Mouse (Mus musculus): ENCODE results near the gene Ptrh2. TPM values are rescaled to one million over a fixed set of nuclear protein-coding genes. Genes with fewer than 3 reads are reported as not detected.

Gene Ptrh2
- polyA plus RNA-seq, 1 experiment from 2014 or later: 30.4 TPM

DNA sequence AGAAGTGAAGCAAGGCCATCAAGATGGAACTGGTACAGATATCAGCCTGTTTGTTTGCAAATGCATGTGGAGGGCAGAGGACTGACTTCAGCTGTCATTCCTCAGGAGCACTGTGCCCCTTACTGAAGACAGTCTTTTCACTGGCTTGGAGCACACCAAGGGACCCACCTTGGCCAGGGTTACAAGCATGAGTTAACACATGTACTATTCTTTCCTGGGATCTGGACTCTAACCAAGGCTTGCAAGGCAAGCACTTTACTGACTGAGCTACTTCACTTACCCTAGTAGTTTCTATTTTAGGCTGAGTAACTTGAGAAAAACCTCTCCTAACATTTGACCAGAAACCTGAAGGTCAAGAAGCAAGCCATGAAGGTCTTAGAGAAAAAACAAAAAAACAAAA lies 30.8 kb downstream of the Ptrh2 start:
- H3K27ac ChIP-seq: no peak overlapping the region
- no peaks in the 10 kb centered on the region for H3K4me1 ChIP-seq (replicated peaks; ENCODE audit: control insufficient read depth, insufficient read depth, low read length)
- no peaks in the 10 kb centered on the region for H3K27me3 ChIP-seq (ENCODE audit: control insufficient read depth, insufficient read depth, low read length)
- no peak overlapping the region for H3K4me2 ChIP-seq (replicated peaks)
- DNase-seq (ENCODE audit: low spot score) (no peak), ATAC-seq (ENCODE audit: low FRiP score) (no peak)
- H3K9ac ChIP-seq: no peak overlapping the region
- H3K4me3 ChIP-seq (replicated peaks; ENCODE audit: low read length): no peak overlapping the region
- H3K9me3 ChIP-seq (ENCODE audit: control insufficient read depth, low read length): no peaks in the 10 kb centered on the region
- peaks cover 92% of the 10 kb centered on the region for H3K36me3 ChIP-seq (replicated peaks; ENCODE audit: control insufficient read depth, insufficient read depth)

DNA sequence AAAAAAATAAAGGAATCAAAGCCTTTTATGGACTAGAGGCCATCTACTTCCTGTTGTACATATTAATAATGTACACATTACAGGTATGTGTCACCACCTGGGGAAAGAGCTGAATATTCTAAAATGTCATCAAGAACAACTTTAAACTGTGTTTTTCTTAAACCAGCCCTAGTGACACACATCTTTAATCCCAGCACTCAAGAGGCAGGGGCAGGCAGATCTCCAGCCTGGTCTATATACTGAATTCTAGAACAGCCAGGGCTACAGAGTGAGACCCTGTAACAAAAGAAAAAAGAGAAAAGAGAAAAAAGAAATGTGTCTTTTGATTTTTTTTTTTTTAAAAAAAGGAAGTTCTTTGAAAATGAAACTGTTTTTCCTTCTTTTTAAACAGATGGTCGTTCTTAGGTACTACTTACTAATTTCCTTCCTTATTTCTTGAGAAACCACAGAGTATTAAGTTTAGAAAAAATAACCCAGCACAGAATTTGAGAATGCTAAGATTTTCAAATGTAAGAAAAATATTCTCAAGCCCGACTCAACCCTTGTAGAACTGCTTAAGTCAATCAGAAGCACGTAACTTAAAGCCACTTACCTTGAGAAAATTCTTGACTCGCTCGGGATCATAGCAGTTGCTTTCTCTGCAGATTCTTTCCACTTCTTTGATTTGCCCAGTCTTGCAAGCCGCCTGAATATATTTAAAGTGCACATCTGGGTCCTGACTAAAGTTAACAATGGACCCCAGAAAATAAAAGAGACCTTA lies 33.7 kb downstream of the Ptrh2 start:
- no peak overlapping the region for H3K9ac ChIP-seq
- WGBS: 87% methylated on average over 6 of the region's 6 CpGs
- H3K4me3 ChIP-seq (replicated peaks; ENCODE audit: low read length): no peak overlapping the region
- DNase-seq (ENCODE audit: low spot score) (no peak), ATAC-seq (ENCODE audit: low FRiP score) (no peak)
- no peaks in the 10 kb centered on the region for H3K4me1 ChIP-seq (replicated peaks; ENCODE audit: control insufficient read depth, insufficient read depth, low read length)
- H3K27ac ChIP-seq: no peak overlapping the region
- H3K9me3 ChIP-seq (ENCODE audit: control insufficient read depth, low read length): no peaks in the 10 kb centered on the region
- H3K27me3 ChIP-seq (ENCODE audit: control insufficient read depth, insufficient read depth, low read length): no peaks in the 10 kb centered on the region
- no peak overlapping the region for H3K4me2 ChIP-seq (replicated peaks)
- peaks cover 84% of the 10 kb centered on the region for H3K36me3 ChIP-seq (replicated peaks; ENCODE audit: control insufficient read depth, insufficient read depth)

DNA sequence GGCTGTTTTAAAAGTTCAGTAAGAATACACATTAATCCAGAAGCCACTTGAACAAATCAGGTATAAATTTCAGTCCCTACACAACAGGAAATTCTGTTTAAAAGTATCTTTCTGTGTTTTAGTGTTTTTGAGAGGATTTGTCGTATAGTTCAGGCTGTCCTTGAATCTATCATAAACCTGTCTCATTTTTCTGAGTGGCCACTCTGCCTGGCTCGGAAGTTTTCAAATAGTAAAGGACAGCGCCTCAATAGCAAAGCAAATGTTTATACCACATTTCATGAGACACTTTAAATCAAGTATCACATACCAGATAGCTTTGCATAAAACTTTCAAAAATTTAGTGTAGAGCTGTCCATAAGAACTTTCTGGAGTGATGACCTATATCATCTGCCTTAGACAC lies 34.6 kb downstream of the Ptrh2 start:
- no peak for ATAC-seq (ENCODE audit: low FRiP score)
- WGBS: 95% methylated on average over 3 of the region's 3 CpGs
- Histone ChIP-seq H3K9me3 (ENCODE audit: control insufficient read depth, low read length) (no peaks in the 10 kb centered on the region), H3K4me2 (replicated peaks) (no peak overlapping the region), H3K4me1 (replicated peaks; ENCODE audit: control insufficient read depth, insufficient read depth, low read length) (no peaks in the 10 kb centered on the region), H3K27me3 (ENCODE audit: control insufficient read depth, insufficient read depth, low read length) (no peaks in the 10 kb centered on the region), H3K27ac (no peak overlapping the region), H3K9ac (no peak overlapping the region), H3K36me3 (replicated peaks; ENCODE audit: control insufficient read depth, insufficient read depth) (peaks cover 79% of the 10 kb centered on the region), H3K4me3 (replicated peaks; ENCODE audit: low read length) (no peak overlapping the region)
- no peak for DNase-seq (ENCODE audit: low spot score)

DNA sequence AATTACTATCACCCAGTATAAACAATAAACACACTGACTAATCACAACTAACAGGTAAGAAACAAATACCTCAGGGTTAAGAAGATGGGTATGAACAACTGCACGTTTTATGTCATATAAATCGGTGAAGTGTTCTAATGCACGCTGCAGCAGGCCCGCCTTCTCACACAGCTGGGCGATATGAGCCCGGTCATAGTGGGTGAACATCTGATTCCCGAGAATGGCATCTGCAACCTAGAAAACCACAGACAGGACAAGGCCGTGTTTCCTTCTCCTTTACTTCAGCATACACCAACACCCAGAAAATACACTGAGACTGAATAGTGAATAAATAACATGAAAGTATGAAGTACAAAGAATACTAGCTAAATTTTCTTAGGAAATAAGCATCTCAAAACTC lies 35.6 kb downstream of the Ptrh2 start:
- no peak for DNase-seq (ENCODE audit: low spot score)
- no peaks in the 10 kb centered on the region for H3K9me3 ChIP-seq (ENCODE audit: control insufficient read depth, low read length)
- H3K9ac ChIP-seq: no peak overlapping the region
- H3K4me1 ChIP-seq (replicated peaks; ENCODE audit: control insufficient read depth, insufficient read depth, low read length): no peaks in the 10 kb centered on the region
- no peak overlapping the region for H3K27ac ChIP-seq
- no peaks in the 10 kb centered on the region for H3K27me3 ChIP-seq (ENCODE audit: control insufficient read depth, insufficient read depth, low read length)
- no peak overlapping the region for H3K4me2 ChIP-seq (replicated peaks)
- WGBS: 96% methylated on average over 8 of the region's 8 CpGs
- no peak for ATAC-seq (ENCODE audit: low FRiP score)
- no peak overlapping the region for H3K4me3 ChIP-seq (replicated peaks; ENCODE audit: low read length)
- H3K36me3 ChIP-seq (replicated peaks; ENCODE audit: control insufficient read depth, insufficient read depth): peaks cover 80% of the 10 kb centered on the region

DNA sequence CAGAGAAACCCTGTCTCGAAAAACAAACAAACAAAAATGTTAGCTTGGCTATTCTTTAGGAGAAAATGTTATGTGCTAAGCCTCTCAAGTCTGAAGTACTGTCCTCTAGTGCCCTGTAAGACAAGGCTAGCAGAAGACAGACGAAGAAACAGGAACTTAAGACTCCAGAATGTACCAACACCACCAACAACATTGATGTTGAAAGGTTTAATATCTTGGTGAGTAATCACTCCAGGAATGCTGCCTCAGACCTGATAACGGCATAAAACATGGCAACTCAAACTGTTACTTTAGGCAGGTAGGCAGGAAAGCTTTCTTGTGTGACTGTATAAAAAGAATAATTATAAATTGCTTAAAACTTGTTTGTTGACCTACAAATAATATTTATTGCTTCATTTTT lies 40.2 kb downstream of the Ptrh2 start:
- no peaks in the 10 kb centered on the region for H3K4me1 ChIP-seq (replicated peaks; ENCODE audit: control insufficient read depth, insufficient read depth, low read length)
- no peak for DNase-seq (ENCODE audit: low spot score)
- WGBS: 94% methylated on average over 3 of the region's 3 CpGs
- H3K27me3 ChIP-seq (ENCODE audit: control insufficient read depth, insufficient read depth, low read length): no peaks in the 10 kb centered on the region
- H3K27ac ChIP-seq: no peak overlapping the region
- H3K9me3 ChIP-seq (ENCODE audit: control insufficient read depth, low read length): no peaks in the 10 kb centered on the region
- no peak overlapping the region for H3K4me3 ChIP-seq (replicated peaks; ENCODE audit: low read length)
- H3K9ac ChIP-seq: no peak overlapping the region
- no peak overlapping the region for H3K4me2 ChIP-seq (replicated peaks)
- H3K36me3 ChIP-seq (replicated peaks; ENCODE audit: control insufficient read depth, insufficient read depth): peaks cover 77% of the 10 kb centered on the region
- ATAC-seq (ENCODE audit: low FRiP score): no peak

DNA sequence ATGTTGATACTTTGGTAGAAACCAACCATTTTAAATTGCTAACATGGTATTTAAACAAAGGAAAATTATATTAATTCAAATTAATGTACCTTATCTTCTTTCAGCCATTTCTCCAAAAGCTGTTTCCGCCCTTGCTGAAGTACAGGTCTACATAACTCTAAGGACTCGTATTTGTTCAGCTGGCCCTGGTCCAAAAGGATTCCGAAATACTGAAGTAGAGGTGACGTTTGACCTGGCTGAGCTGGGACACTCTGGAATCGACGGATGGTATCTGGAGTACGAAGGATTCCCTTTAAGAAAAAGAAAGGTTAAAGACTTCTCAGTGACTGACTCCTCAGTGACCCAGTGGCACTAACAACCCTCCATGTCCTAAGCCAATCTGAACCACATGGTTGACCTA lies 41.2 kb downstream of the Ptrh2 start:
- Histone ChIP-seq H3K4me1 (replicated peaks; ENCODE audit: control insufficient read depth, insufficient read depth, low read length) (no peaks in the 10 kb centered on the region), H3K9ac (no peak overlapping the region), H3K27ac (no peak overlapping the region), H3K9me3 (ENCODE audit: control insufficient read depth, low read length) (no peaks in the 10 kb centered on the region), H3K27me3 (ENCODE audit: control insufficient read depth, insufficient read depth, low read length) (no peaks in the 10 kb centered on the region), H3K4me3 (replicated peaks; ENCODE audit: low read length) (no peak overlapping the region), H3K36me3 (replicated peaks; ENCODE audit: control insufficient read depth, insufficient read depth) (peaks cover 76% of the 10 kb centered on the region), H3K4me2 (replicated peaks) (no peak overlapping the region)
- no peak for ATAC-seq (ENCODE audit: low FRiP score)
- no peak for DNase-seq (ENCODE audit: low spot score)
- WGBS: 96% methylated on average over 7 of the region's 7 CpGs

DNA sequence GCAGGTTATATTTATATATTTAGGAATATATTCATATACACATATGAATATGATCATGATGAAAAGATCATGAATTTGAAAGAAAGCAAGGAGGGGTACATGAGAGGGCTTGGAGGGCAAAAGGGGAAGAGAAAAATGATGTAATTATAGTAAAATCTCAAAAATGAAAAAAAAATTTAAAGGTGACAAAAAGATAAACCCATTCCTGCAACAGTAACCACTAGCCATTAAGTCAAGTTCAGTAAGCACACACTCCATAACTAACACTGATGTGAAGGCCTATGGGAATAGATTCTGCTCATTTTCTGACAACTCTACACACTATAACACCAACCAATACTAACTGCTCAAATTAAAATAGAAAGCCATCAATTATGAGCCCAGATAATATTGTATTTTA lies 41.8 kb downstream of the Ptrh2 start:
- Histone ChIP-seq H3K9me3 (ENCODE audit: control insufficient read depth, low read length) (no peaks in the 10 kb centered on the region), H3K4me2 (replicated peaks) (no peak overlapping the region), H3K27me3 (ENCODE audit: control insufficient read depth, insufficient read depth, low read length) (no peaks in the 10 kb centered on the region), H3K4me1 (replicated peaks; ENCODE audit: control insufficient read depth, insufficient read depth, low read length) (no peaks in the 10 kb centered on the region), H3K4me3 (replicated peaks; ENCODE audit: low read length) (no peak overlapping the region), H3K27ac (no peak overlapping the region), H3K36me3 (replicated peaks; ENCODE audit: control insufficient read depth, insufficient read depth) (peaks cover 74% of the 10 kb centered on the region), H3K9ac (no peak overlapping the region)
- ATAC-seq (ENCODE audit: low FRiP score) (no peak), DNase-seq (ENCODE audit: low spot score) (no peak)

DNA sequence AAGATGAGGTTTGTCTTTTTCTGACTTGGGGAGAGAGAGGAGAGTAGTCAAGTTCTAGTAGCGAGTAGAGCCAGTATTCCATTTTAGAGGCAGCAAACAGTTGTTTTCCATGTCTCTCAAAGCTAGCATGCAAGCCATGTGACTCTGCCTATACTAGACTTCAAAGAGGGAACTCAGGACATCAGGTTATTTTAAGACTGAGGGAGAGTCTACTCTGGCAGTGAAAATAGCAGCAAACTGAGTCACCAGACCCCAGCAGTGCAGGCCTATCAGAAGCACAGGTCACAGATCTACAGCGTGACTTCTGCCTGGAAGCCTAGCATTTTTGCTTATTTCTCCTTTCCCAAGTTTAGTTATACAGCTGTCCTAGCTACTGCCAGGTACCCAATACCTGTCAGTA lies 47.7 kb downstream of the Ptrh2 start:
- DNase-seq (ENCODE audit: low spot score) (no peak), ATAC-seq (ENCODE audit: low FRiP score) (no peak)
- 93% methylated on average over 2 of the region's 2 CpGs for WGBS
- no peaks in the 10 kb centered on the region for H3K9me3 ChIP-seq (ENCODE audit: control insufficient read depth, low read length)
- peaks cover 73% of the 10 kb centered on the region for H3K36me3 ChIP-seq (replicated peaks; ENCODE audit: control insufficient read depth, insufficient read depth)
- H3K4me2 ChIP-seq (replicated peaks): no peak overlapping the region
- no peaks in the 10 kb centered on the region for H3K4me1 ChIP-seq (replicated peaks; ENCODE audit: control insufficient read depth, insufficient read depth, low read length)
- no peak overlapping the region for H3K9ac ChIP-seq
- H3K4me3 ChIP-seq (replicated peaks; ENCODE audit: low read length): no peak overlapping the region
- no peak overlapping the region for H3K27ac ChIP-seq
- H3K27me3 ChIP-seq (ENCODE audit: control insufficient read depth, insufficient read depth, low read length): no peaks in the 10 kb centered on the region

DNA sequence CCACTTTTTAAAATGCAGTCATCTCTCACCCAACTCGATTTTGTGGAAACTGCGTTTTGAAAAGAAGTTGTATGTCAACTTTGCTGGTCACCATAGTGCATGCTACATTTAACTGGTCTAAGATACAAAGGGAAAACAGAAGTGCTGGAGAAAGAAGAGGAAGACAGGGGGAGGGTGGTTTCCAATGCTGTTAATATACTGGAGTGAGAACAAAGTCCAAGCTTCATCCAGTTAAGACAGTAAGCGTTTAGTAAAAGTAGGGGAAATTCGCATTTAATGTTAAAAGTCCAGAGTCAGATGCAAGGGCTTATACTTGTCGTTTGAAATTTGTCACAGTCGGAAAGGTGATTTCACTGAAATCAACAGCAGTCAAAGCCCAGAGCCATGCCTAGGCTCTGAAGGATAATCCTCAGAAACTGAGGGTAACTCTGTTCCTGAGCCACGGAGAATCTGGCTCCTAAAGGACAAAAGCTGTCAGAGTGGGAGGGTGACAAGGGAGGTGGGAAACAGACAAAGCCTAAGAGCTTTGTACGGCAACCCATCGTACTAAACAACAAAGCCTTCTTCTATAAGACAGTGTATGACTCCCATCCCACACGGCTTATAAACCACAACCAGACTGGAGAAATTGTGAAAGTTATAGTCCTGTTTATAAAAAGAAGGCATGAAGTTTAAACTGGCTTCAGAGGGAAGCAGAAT lies 50.6 kb downstream of the Ptrh2 start:
- Histone ChIP-seq H3K4me2 (replicated peaks) (no peak overlapping the region), H3K27me3 (ENCODE audit: control insufficient read depth, insufficient read depth, low read length) (no peaks in the 10 kb centered on the region), H3K9me3 (ENCODE audit: control insufficient read depth, low read length) (no peaks in the 10 kb centered on the region), H3K4me1 (replicated peaks; ENCODE audit: control insufficient read depth, insufficient read depth, low read length) (no peaks in the 10 kb centered on the region), H3K36me3 (replicated peaks; ENCODE audit: control insufficient read depth, insufficient read depth) (peaks cover 53% of the 10 kb centered on the region), H3K4me3 (replicated peaks; ENCODE audit: low read length) (no peak overlapping the region), H3K9ac (no peak overlapping the region), H3K27ac (no peak overlapping the region)
- no peak for ATAC-seq (ENCODE audit: low FRiP score)
- DNase-seq (ENCODE audit: low spot score): no peak
- WGBS: 74% methylated on average over 10 of the region's 10 CpGs

Data from hindbrain, embryonic 14.5 days (tissue).